In genomic region chr9:114515364-114515763, GRCm38 (mm10) we compare ENCODE assay signal across 15 mouse cellular contexts. TPM values are rescaled to one million over a fixed set of nuclear protein-coding genes. Genes with fewer than 3 reads are reported as not detected.
DNase-seq lines count a peak whose midpoint lies in the region; ATAC-seq and TF ChIP-seq lines count a peak whose summit lies in the region.
"Had no signal": no experiment of that assay in that cellular context is flagged by ENCODE, and none has a peak within 500 bp of the region (broad histone marks: within the 10 kb centered on the region; RNA-seq: fewer than 3 reads in every experiment).

Gene C130032M10Rik (plus strand): TSS chr9:114515697.

- H3K4me3 ChIP-seq in embryonic facial prominence, embryonic 12.5 days = no peak within 1 kb of the TSS
- no peak within 1 kb of the TSS for H3K4me3 ChIP-seq in embryonic facial prominence, embryonic 10.5 days
- H3K4me3 ChIP-seq in intestine, embryonic 16.5 days (ENCODE audit: low read length) = no peak within 1 kb of the TSS
- no peak within 1 kb of the TSS for H3K4me3 ChIP-seq in intestine, embryonic 15.5 days (replicated peaks)
- H3K4me3 ChIP-seq in ES-Bruce4 (ENCODE audit: low read depth, low read length) = peak within 1 kb of the TSS; percentile 14
- H3K4me3 ChIP-seq in embryonic facial prominence, embryonic 14.5 days (ENCODE audit: low read depth, low read length) = no peak within 1 kb of the TSS
- H3K4me3 ChIP-seq: forebrain, embryonic 10.5 days; liver, embryonic 12.5 days had no signal

- no peaks in the 10 kb centered on the region for H3K27me3 ChIP-seq in embryonic facial prominence, embryonic 12.5 days
- H3K27me3 ChIP-seq in embryonic facial prominence, embryonic 10.5 days (replicated peaks; ENCODE audit: low read depth, poor library complexity, severe bottlenecking) = no peaks in the 10 kb centered on the region
- no peaks in the 10 kb centered on the region for H3K27me3 ChIP-seq in intestine, embryonic 16.5 days (replicated peaks; ENCODE audit: control insufficient read depth, insufficient read depth, low read length)
- H3K27me3 ChIP-seq in intestine, embryonic 15.5 days (replicated peaks) = no peaks in the 10 kb centered on the region
- H3K27me3 ChIP-seq in ES-Bruce4 (ENCODE audit: control insufficient read depth, insufficient read depth, low read length, poor library complexity, severe bottlenecking) = no peaks in the 10 kb centered on the region
- no peaks in the 10 kb centered on the region for H3K27me3 ChIP-seq in embryonic facial prominence, embryonic 14.5 days (replicated peaks; ENCODE audit: control insufficient read depth, insufficient read depth, low read length)
- H3K27me3 ChIP-seq: liver, embryonic 12.5 days had no signal

- H3K4me1 ChIP-seq in embryonic facial prominence, embryonic 12.5 days = 0 out of 2 replicates have a peak, but pooled peaks cover 6% of the 10 kb centered on the region
- peaks cover 14% of the 10 kb centered on the region for H3K4me1 ChIP-seq in embryonic facial prominence, embryonic 10.5 days
- peaks cover 14% of the 10 kb centered on the region for H3K4me1 ChIP-seq in intestine, embryonic 16.5 days (ENCODE audit: control insufficient read depth, insufficient read depth, low read length)
- H3K4me1 ChIP-seq in intestine, embryonic 15.5 days (replicated peaks) = peaks cover 19% of the 10 kb centered on the region
- H3K4me1 ChIP-seq in ES-Bruce4 (ENCODE audit: control insufficient read depth, insufficient read depth, low read length) = peaks cover 8% of the 10 kb centered on the region
- no peaks in the 10 kb centered on the region for H3K4me1 ChIP-seq in embryonic facial prominence, embryonic 14.5 days (ENCODE audit: control insufficient read depth, insufficient read depth, low read length)
- H3K4me1 ChIP-seq: liver, embryonic 12.5 days had no signal

- H3K9me3 ChIP-seq in embryonic facial prominence, embryonic 12.5 days = peaks cover 17% of the 10 kb centered on the region
- peaks cover 39% of the 10 kb centered on the region for H3K9me3 ChIP-seq in embryonic facial prominence, embryonic 10.5 days
- peaks cover 16% of the 10 kb centered on the region for H3K9me3 ChIP-seq in intestine, embryonic 16.5 days (ENCODE audit: control insufficient read depth, low read length)
- peaks cover 3% of the 10 kb centered on the region for H3K9me3 ChIP-seq in intestine, embryonic 15.5 days
- H3K9me3 ChIP-seq in ES-Bruce4 (replicated peaks; ENCODE audit: control insufficient read depth, insufficient read depth, low read length, poor library complexity, severe bottlenecking) = no peaks in the 10 kb centered on the region
- H3K9me3 ChIP-seq in embryonic facial prominence, embryonic 14.5 days (ENCODE audit: control insufficient read depth, low read length) = peaks cover 22% of the 10 kb centered on the region

- no peak for DNase-seq in embryonic facial prominence, embryonic 10.5 days (ENCODE audit: low spot score)
- DNase-seq in embryonic facial prominence, embryonic 14.5 days (ENCODE audit: low spot score) = peak; percentile 79
- DNase-seq in cerebellum, postnatal 10 days = no peak
- no peak for DNase-seq in layer of hippocampus, adult 18-20 months (ENCODE audit: low spot score in 2 of 2)
- DNase-seq: kidney, postnatal 25 days had no signal

- WGBS in embryonic facial prominence, embryonic 12.5 days = 77% methylated on average over 11 of the region's 11 CpGs
- 87% methylated on average over 11 of the region's 11 CpGs for WGBS in embryonic facial prominence, embryonic 10.5 days
- 75% methylated on average over 11 of the region's 11 CpGs for WGBS in intestine, embryonic 16.5 days
- WGBS in intestine, embryonic 15.5 days = 70% methylated on average over 11 of the region's 11 CpGs
- whole genome bisulfite sequencing in embryonic facial prominence, embryonic 14.5 days = 50% methylated on average over 11 of the region's 11 CpGs

- TF ChIP-seq POLR2A in ES-Bruce4 (IDR thresholded peaks at IDR 0.05; ENCODE audit: insufficient read depth, low read length) = no peak

- ATAC-seq in embryonic facial prominence, embryonic 12.5 days (ENCODE audit: insufficient number of reproducible peaks, insufficient read depth, low FRiP score, low TSS enrichment) = no peak
- no peak for ATAC-seq in intestine, embryonic 16.5 days
- ATAC-seq in intestine, embryonic 15.5 days = no peak
- peak; percentile 55 for ATAC-seq in embryonic facial prominence, embryonic 14.5 days (ENCODE audit: low read depth)
- ATAC-seq: liver, embryonic 12.5 days had no signal

- no peak within 1 kb of the TSS for H3K9ac ChIP-seq in embryonic facial prominence, embryonic 12.5 days
- H3K9ac ChIP-seq in intestine, embryonic 16.5 days (ENCODE audit: low read depth, low read length) = 0 out of 2 replicates have a peak within 1 kb of the TSS, but pooled peaks have one; percentile 8
- H3K9ac ChIP-seq in intestine, embryonic 15.5 days = no peak within 1 kb of the TSS
- peak within 1 kb of the TSS; percentile 4 for H3K9ac ChIP-seq in ES-Bruce4 (ENCODE audit: low read depth, poor library complexity, severe bottlenecking)
- no peak within 1 kb of the TSS for H3K9ac ChIP-seq in embryonic facial prominence, embryonic 14.5 days (ENCODE audit: low read depth, low read length)
- H3K9ac ChIP-seq: liver, embryonic 12.5 days had no signal

- H3K4me2 ChIP-seq in embryonic facial prominence, embryonic 12.5 days (replicated peaks) = no peak within 1 kb of the TSS
- no peak within 1 kb of the TSS for H3K4me2 ChIP-seq in intestine, embryonic 16.5 days (ENCODE audit: low read depth, low read length)
- H3K4me2 ChIP-seq in intestine, embryonic 15.5 days (replicated peaks) = no peak within 1 kb of the TSS
- no peak within 1 kb of the TSS for H3K4me2 ChIP-seq in embryonic facial prominence, embryonic 14.5 days (ENCODE audit: low read depth, low read length)
- H3K4me2 ChIP-seq: liver, embryonic 12.5 days had no signal

- H3K27ac ChIP-seq in embryonic facial prominence, embryonic 12.5 days = 0 out of 2 replicates have a peak within 1 kb of the TSS, but pooled peaks have one; percentile 17
- no peak within 1 kb of the TSS; the same call in 1 of the 2 replicates for H3K27ac ChIP-seq in embryonic facial prominence, embryonic 10.5 days (replicated peaks)
- 0 out of 2 replicates have a peak within 1 kb of the TSS, but pooled peaks have one; percentile 6 for H3K27ac ChIP-seq in intestine, embryonic 16.5 days (ENCODE audit: low read length)
- H3K27ac ChIP-seq in intestine, embryonic 15.5 days = no peak within 1 kb of the TSS
- H3K27ac ChIP-seq in ES-Bruce4 (ENCODE audit: insufficient read depth, low read length) = peak within 1 kb of the TSS; percentile 91
- peak within 1 kb of the TSS; percentile 46; the same call in 1 of the 2 replicates for H3K27ac ChIP-seq in embryonic facial prominence, embryonic 14.5 days (replicated peaks; ENCODE audit: low read depth, low read length)
- H3K27ac ChIP-seq: forebrain, embryonic 10.5 days; liver, embryonic 12.5 days had no signal

- no peak for TF ChIP-seq CTCF in ES-Bruce4 (IDR thresholded peaks at IDR 0.05; ENCODE audit: low read depth, low read length)

- H3K36me3 ChIP-seq in embryonic facial prominence, embryonic 12.5 days = peaks cover 21% of the 10 kb centered on the region
- H3K36me3 ChIP-seq in embryonic facial prominence, embryonic 10.5 days (replicated peaks) = peaks cover 79% of the 10 kb centered on the region
- peaks cover 20% of the 10 kb centered on the region for H3K36me3 ChIP-seq in intestine, embryonic 16.5 days (ENCODE audit: control insufficient read depth, insufficient read depth, low read length)
- peaks cover 22% of the 10 kb centered on the region for H3K36me3 ChIP-seq in intestine, embryonic 15.5 days
- peaks cover 37% of the 10 kb centered on the region for H3K36me3 ChIP-seq in ES-Bruce4 (ENCODE audit: control insufficient read depth, insufficient read depth, low read length, poor library complexity, severe bottlenecking)
- peaks cover 17% of the 10 kb centered on the region; the same call in 1 of the 2 replicates for H3K36me3 ChIP-seq in embryonic facial prominence, embryonic 14.5 days (ENCODE audit: control insufficient read depth, insufficient read depth, low read length)

- no peak for TF ChIP-seq EP300 in ES-Bruce4 (IDR thresholded peaks at IDR 0.05; ENCODE audit: insufficient read depth, low read depth, low read length)

RNA-seq across cellular contexts. Expression of gene C130032M10Rik, which starts in this region (rescaled TPM):
- 0.43 and 0.60 TPM in 2 replicates for polyA plus RNA-seq in embryonic facial prominence, embryonic 12.5 days (2016; fragmentation: Nextera tagmentation; extraction: Ambion mirVana)
- polyA plus RNA-seq in embryonic facial prominence, embryonic 10.5 days (2016; fragmentation: Nextera tagmentation; extraction: Ambion mirVana) = 1.0 and 1.2 TPM in 2 replicates
- polyA plus RNA-seq in intestine, embryonic 16.5 days (2015; fragmentation: Nextera tagmentation; extraction: Ambion mirVana) = 0.32 TPM in 1 of 2 replicates, not detected in the other
- 0.48 and 0.58 TPM in 2 replicates for polyA plus RNA-seq in intestine, embryonic 15.5 days (2015; fragmentation: Nextera tagmentation; extraction: Ambion mirVana)
- not detected in 2 replicates for polyA plus RNA-seq in ES-Bruce4 (2011; ENCODE audit: insufficient read depth, insufficient read length, low read depth, missing spikeins)
- 1.3 and 1.4 TPM in 2 replicates for polyA plus RNA-seq in embryonic facial prominence, embryonic 14.5 days (2014; fragmentation: Nextera tagmentation; extraction: Ambion mirVana)
- not detected for total RNA-seq in layer of hippocampus, adult 18-20 months (2021)
- total RNA-seq: hematopoietic stem cell, adult 5-6 weeks; megakaryocyte-erythroid progenitor cell, adult 5-6 weeks had no signal
- polyA plus RNA-seq: cortical plate, adult 2 months; intestine, embryonic 14.5 days had no signal

Comparison
In these comparisons a context has a peak if more than half of its experiments do, and no peak if none do; other contexts are left out.
1. H3K27ac ChIP-seq: peak in embryonic facial prominence, embryonic 12.5 days (single experiment), intestine, embryonic 16.5 days (single experiment), ES-Bruce4 (single experiment) and embryonic facial prominence, embryonic 14.5 days (single experiment); none in embryonic facial prominence, embryonic 10.5 days (single experiment) and intestine, embryonic 15.5 days (single experiment).
2. H3K9ac ChIP-seq: peak in intestine, embryonic 16.5 days (single experiment) and ES-Bruce4 (single experiment); none in embryonic facial prominence, embryonic 12.5 days (single experiment), intestine, embryonic 15.5 days (single experiment) and embryonic facial prominence, embryonic 14.5 days (single experiment).